Mouse (Mus musculus) right cerebral cortex, adult 2 months (tissue): ENCODE measurements around the gene Gpd1.
"Not testable (repeated sequence)": the region's sequence is repeated elsewhere in the genome, so short reads cannot be mapped to it uniquely, and the experiment has no call there.

Source experiments
- DNase-seq, 2 experiments: peaks; one replicate each; pipeline ENCODE4 v3.0.0; 2021 to 2022; ENCODE audit warnings: low spot score in 2 of 2

The Gpd1 gene

GRCm38 (mm10) chr15:99721921-99722743, 4.8 kb downstream of the Gpd1 start:
- DNase-seq: peak in 1 of 2 experiments; percentile 7

- DNase-seq: peak in 1 of 2 experiments; percentile 13
Measured at GRCm38 (mm10) chr15:99723120-99723514, 5.8 kb downstream of the Gpd1 start.

- peak; percentile 61 to 69 for DNase-seq
Measured at GRCm38 (mm10) chr15:99723515-99724291, 6.4 kb downstream of the Gpd1 start.

GRCm38 (mm10) chr15:99724292-99725021, 7.1 kb downstream of the Gpd1 start:
- DNase-seq: peak; percentile 62 to 74

- peak; percentile 94 to 95 for DNase-seq
Measured at GRCm38 (mm10) chr15:99725341-99726155, 8.2 kb downstream of the Gpd1 start, which contains the start of gene Cox14. Gene Cox14, plus strand, starts transcription at chr15:99725618.

GRCm38 (mm10) chr15:99726549-99726948, 9.2 kb downstream of the Gpd1 start:
- no peak for DNase-seq

GRCm38 (mm10) chr15:99727039-99727438, 9.7 kb downstream of the Gpd1 start:
- DNase-seq: not testable (repeated sequence)

- DNase-seq: no peak
Measured at GRCm38 (mm10) chr15:99727525-99727924, 10.2 kb downstream of the Gpd1 start.

GRCm38 (mm10) chr15:99728211-99728610, 10.9 kb downstream of the Gpd1 start:
- no peak for DNase-seq

GRCm38 (mm10) chr15:99729056-99729783, 11.9 kb downstream of the Gpd1 start:
- DNase-seq: no peak

GRCm38 (mm10) chr15:99731167-99731566, 13.9 kb downstream of the Gpd1 start:
- DNase-seq: no peak

GRCm38 (mm10) chr15:99731678-99732077, 14.4 kb downstream of the Gpd1 start:
- DNase-seq: no peak

- DNase-seq: no peak
Measured at GRCm38 (mm10) chr15:99733186-99733585, 15.9 kb downstream of the Gpd1 start.

- DNase-seq: peak; percentile 100
Measured at GRCm38 (mm10) chr15:99735631-99736030, 18.3 kb downstream of the Gpd1 start.

GRCm38 (mm10) chr15:99736675-99737074, 19.4 kb downstream of the Gpd1 start:
- DNase-seq: peak in 1 of 2 experiments; percentile 42

- DNase-seq: no peak
Measured at GRCm38 (mm10) chr15:99740229-99740628, 22.9 kb downstream of the Gpd1 start.

GRCm38 (mm10) chr15:99754204-99754603, 36.9 kb downstream of the Gpd1 start:
- DNase-seq: no peak

- no peak for DNase-seq
Measured at GRCm38 (mm10) chr15:99767467-99767866, 50.2 kb downstream of the Gpd1 start.

GRCm38 (mm10) chr15:99768761-99769160, 51.4 kb downstream of the Gpd1 start:
- DNase-seq: no peak

GRCm38 (mm10) chr15:99771004-99771500, 53.7 kb downstream of the Gpd1 start:
- DNase-seq: no peak
